In genomic region chr3:146328749-146329148, GRCm38 (mm10) we compare ENCODE assay signal across 8 mouse cellular contexts.
DNase-seq lines count a peak whose midpoint lies in the region; ATAC-seq and TF ChIP-seq lines count a peak whose summit lies in the region.

No protein-coding gene starts in this region.

- peak overlapping the region; percentile 18 for H3K4me2 ChIP-seq in neural tube, embryonic 11.5 days (ENCODE audit: low read depth)
- H3K4me2 ChIP-seq in forebrain, postnatal 0 days (ENCODE audit: low read depth) = peak overlapping the region; percentile 50; the same call in 1 of the 2 replicates

- peak; percentile 44 for DNase-seq in neural tube, embryonic 11.5 days (ENCODE audit: low spot score)
- DNase-seq in neural tube, embryonic 10.5 days (ENCODE audit: extremely low spot score, low spot score) = no peak
- no peak for DNase-seq in forebrain, postnatal 0 days
- peak; percentile 53 to 78 for DNase-seq in kidney, postnatal 25 days
- peak; percentile 57 for DNase-seq in thymus, postnatal 14 days
- no peak for DNase-seq in left cerebral cortex, adult 11 months (ENCODE audit: low spot score)
- no peak for DNase-seq in frontal cortex, postnatal 10 days (ENCODE audit: low spot score in 2 of 2)

- 0 out of 2 replicates have a peak, but pooled peaks cover 4% of the 10 kb centered on the region for H3K4me1 ChIP-seq in neural tube, embryonic 11.5 days (ENCODE audit: control insufficient read depth, insufficient read depth, low read length)
- H3K4me1 ChIP-seq in forebrain, postnatal 0 days (ENCODE audit: insufficient read depth) = peaks cover 8% of the 10 kb centered on the region; the same call in 1 of the 2 replicates

- no peaks in the 10 kb centered on the region for H3K9me3 ChIP-seq in neural tube, embryonic 11.5 days (ENCODE audit: control insufficient read depth, low read length)
- no peaks in the 10 kb centered on the region for H3K9me3 ChIP-seq in forebrain, postnatal 0 days (ENCODE audit: low read length)

- H3K4me3 ChIP-seq in neural tube, embryonic 11.5 days (ENCODE audit: low read depth, low read length) = no peak overlapping the region
- no peak overlapping the region for H3K4me3 ChIP-seq in forebrain, postnatal 0 days (ENCODE audit: low read depth, low read length)

- H3K27me3 ChIP-seq in neural tube, embryonic 11.5 days (ENCODE audit: control insufficient read depth, insufficient read depth, low read length) = no peaks in the 10 kb centered on the region
- no peaks in the 10 kb centered on the region; the same call in 1 of the 2 replicates for H3K27me3 ChIP-seq in forebrain, postnatal 0 days (ENCODE audit: insufficient read depth, low read length)

- no peak overlapping the region for H3K27ac ChIP-seq in neural tube, embryonic 11.5 days (ENCODE audit: low read depth, low read length)
- H3K27ac ChIP-seq in forebrain, postnatal 0 days (ENCODE audit: low read depth, low read length) = no peak overlapping the region

- H3K36me3 ChIP-seq in neural tube, embryonic 11.5 days (ENCODE audit: control insufficient read depth, insufficient read depth, low read length) = no peaks in the 10 kb centered on the region
- no peaks in the 10 kb centered on the region for H3K36me3 ChIP-seq in forebrain, postnatal 0 days (ENCODE audit: insufficient read depth)

- 15% methylated on average over 13 of the region's 13 CpGs for WGBS in neural tube, embryonic 11.5 days
- 24% methylated on average over 13 of the region's 13 CpGs for WGBS in forebrain, postnatal 0 days

- TF ChIP-seq CTCF in forebrain, postnatal 0 days (IDR thresholded peaks at IDR 0.05; ENCODE audit: low read depth) = no peak

- ATAC-seq in neural tube, embryonic 11.5 days (ENCODE audit: insufficient read depth, low FRiP score, low TSS enrichment) = no peak
- ATAC-seq in forebrain, postnatal 0 days = no peak
- peak; percentile 72 for ATAC-seq in megakaryocyte, adult 5-6 weeks (ENCODE audit: poor library complexity, severe bottlenecking)

- H3K9ac ChIP-seq in neural tube, embryonic 11.5 days (ENCODE audit: low read length) = no peak overlapping the region
- H3K9ac ChIP-seq in forebrain, postnatal 0 days = peak overlapping the region; percentile 65; the same call in 1 of the 2 replicates

Comparison
In these comparisons a context has a peak if more than half of its experiments do, and no peak if none do; other contexts are left out.
1. DNase-seq: peak in neural tube, embryonic 11.5 days (single experiment), kidney, postnatal 25 days (2 of 2) and thymus, postnatal 14 days (single experiment); none in neural tube, embryonic 10.5 days (single experiment), forebrain, postnatal 0 days (single experiment), left cerebral cortex, adult 11 months (single experiment) and frontal cortex, postnatal 10 days (0 of 2).